Mouse (Mus musculus) E14TG2a.4 (cell line): Measurements from ENCODE around the gene Ano1.

Experiments
- CTCF ChIP-seq: conservative IDR thresholded peaks from 2 replicates; pipeline ENCODE4 v1.5.1; 2014; ENCODE audit warnings: low read length
- POU5F1 ChIP-seq: IDR thresholded peaks from 2 replicates; pipeline ENCODE4 v1.6.1; 2014; ENCODE audit warnings: low read length, borderline replicate concordance

GRCm38 (mm10) chr7:144640817-144641216 lies 111.0 kb downstream of the Ano1 start:
- TF ChIP-seq CTCF = no peak
- TF ChIP-seq POU5F1 = no peak
